Mouse (Mus musculus): ENCODE results near the gene Ang4. TPM values are rescaled to one million over a fixed set of nuclear protein-coding genes. Genes with fewer than 3 reads are reported as not detected.

The Ang4 gene
- polyA plus RNA-seq, 1 experiment from 2014 or later, result not detected

DNA sequence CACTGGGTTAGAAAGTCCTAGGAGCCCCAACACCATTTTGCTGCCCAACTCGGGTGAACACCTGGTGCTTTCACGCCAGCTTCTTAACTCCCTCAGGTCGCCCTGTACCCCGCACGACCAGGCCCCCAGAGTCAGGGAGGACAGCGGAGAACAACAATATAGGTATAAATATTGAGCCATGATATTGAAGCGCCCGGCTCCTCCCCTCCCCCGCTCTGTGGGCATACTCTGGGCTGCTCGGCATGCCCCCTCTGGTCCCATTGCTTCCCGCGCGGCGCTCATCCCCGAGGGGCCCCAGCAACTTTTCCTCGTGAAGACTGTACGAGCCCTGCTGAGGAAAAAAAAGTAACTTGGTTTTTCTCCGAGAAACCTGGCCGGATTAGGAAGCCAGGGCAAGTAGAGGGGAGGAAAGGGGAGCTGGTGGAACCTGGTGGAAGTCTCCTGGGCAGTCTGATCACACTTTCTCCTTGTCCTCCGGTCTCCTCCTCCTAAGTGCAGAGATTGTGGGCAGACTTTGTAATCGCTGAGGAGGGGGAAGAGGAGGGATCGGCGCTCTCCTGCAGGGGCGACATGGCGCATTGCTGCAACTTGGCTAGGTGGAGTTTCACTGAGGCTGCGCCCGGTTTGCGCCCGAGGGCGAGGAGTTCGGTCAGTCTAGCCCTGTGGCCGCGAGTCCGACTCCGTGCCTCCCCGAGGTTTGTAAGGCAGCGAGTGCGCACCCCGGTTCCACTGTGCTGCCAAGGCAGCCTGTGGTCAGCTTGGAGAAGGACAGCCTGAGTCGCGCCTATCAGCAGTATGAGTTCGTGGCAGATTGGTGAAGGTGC is 32.8 kb downstream of the Ang4 start:
- Histone ChIP-seq H3K4me3 (ENCODE audit: low read length) (peak overlapping the region; percentile 53), H3K4me1 (ENCODE audit: insufficient read depth, low read length) (peaks cover 12% of the 10 kb centered on the region), H3K27ac (ENCODE audit: low read length) (no peak overlapping the region), H3K36me3 (ENCODE audit: insufficient read depth, low read length) (no peaks in the 10 kb centered on the region), H3K9me3 (ENCODE audit: low read length) (no peaks in the 10 kb centered on the region), H3K27me3 (ENCODE audit: insufficient read depth, low read length) (peaks cover 41% of the 10 kb centered on the region), H3K4me2 (replicated peaks; ENCODE audit: low read depth, low read length) (peak overlapping the region; percentile 79), H3K9ac (replicated peaks; ENCODE audit: low read length) (peak overlapping the region; percentile 50; the same call in 1 of the 2 replicates)
- ATAC-seq (ENCODE audit: low FRiP score, low TSS enrichment), result peak; percentile 84
- WGBS, result under 1% methylated on average over 42 of the region's 42 CpGs

- Histone ChIP-seq H3K4me1 (ENCODE audit: insufficient read depth, low read length) (peaks cover 12% of the 10 kb centered on the region), H3K27me3 (ENCODE audit: insufficient read depth, low read length) (peaks cover 41% of the 10 kb centered on the region), H3K27ac (ENCODE audit: low read length) (no peak overlapping the region), H3K4me3 (ENCODE audit: low read length) (peak overlapping the region; percentile 32), H3K9ac (replicated peaks; ENCODE audit: low read length) (no peak overlapping the region), H3K9me3 (ENCODE audit: low read length) (no peaks in the 10 kb centered on the region), H3K4me2 (replicated peaks; ENCODE audit: low read depth, low read length) (peak overlapping the region; percentile 79), H3K36me3 (ENCODE audit: insufficient read depth, low read length) (no peaks in the 10 kb centered on the region)
- peak; percentile 77 for ATAC-seq (ENCODE audit: low FRiP score, low TSS enrichment)
- under 1% methylated on average over 24 of the region's 24 CpGs for WGBS
Observed at GRCm38 (mm10) chr14:51739150-51739993, 34.0 kb downstream of the Ang4 start.

- 3% methylated on average over 29 of the region's 29 CpGs for WGBS
- H3K4me2 ChIP-seq (replicated peaks; ENCODE audit: low read depth, low read length), result peak overlapping the region; percentile 79
Observed at GRCm38 (mm10) chr14:51738411-51739149, 34.8 kb downstream of the Ang4 start.

GRCm38 (mm10) chr14:51737967-51738366 is 35.4 kb downstream of the Ang4 start:
- ATAC-seq (ENCODE audit: low FRiP score, low TSS enrichment), result 0 out of 2 replicates have a peak, but pooled peaks have one; percentile 12
- H3K4me1 ChIP-seq (ENCODE audit: insufficient read depth, low read length), result peaks cover 12% of the 10 kb centered on the region
- no peak overlapping the region for H3K4me3 ChIP-seq (ENCODE audit: low read length)
- no peak overlapping the region for H3K9ac ChIP-seq (replicated peaks; ENCODE audit: low read length)
- H3K4me2 ChIP-seq (replicated peaks; ENCODE audit: low read depth, low read length), result no peak overlapping the region
- 19% methylated on average over 12 of the region's 12 CpGs for WGBS
- H3K27me3 ChIP-seq (ENCODE audit: insufficient read depth, low read length), result peaks cover 41% of the 10 kb centered on the region
- no peaks in the 10 kb centered on the region for H3K36me3 ChIP-seq (ENCODE audit: insufficient read depth, low read length)
- H3K27ac ChIP-seq (ENCODE audit: low read length), result no peak overlapping the region
- no peaks in the 10 kb centered on the region for H3K9me3 ChIP-seq (ENCODE audit: low read length)

More at GRCm38 (mm10) chr14:51738411-51739149, 34.8 kb downstream of the Ang4 start:
- Histone ChIP-seq H3K4me3 (ENCODE audit: low read length) (peak overlapping the region; percentile 32), H3K36me3 (ENCODE audit: insufficient read depth, low read length) (no peaks in the 10 kb centered on the region), H3K4me1 (ENCODE audit: insufficient read depth, low read length) (peaks cover 12% of the 10 kb centered on the region), H3K27me3 (ENCODE audit: insufficient read depth, low read length) (peaks cover 41% of the 10 kb centered on the region), H3K9me3 (ENCODE audit: low read length) (no peaks in the 10 kb centered on the region), H3K9ac (replicated peaks; ENCODE audit: low read length) (no peak overlapping the region), H3K27ac (ENCODE audit: low read length) (no peak overlapping the region)
- no peak for ATAC-seq (ENCODE audit: low FRiP score, low TSS enrichment)

GRCm38 (mm10) chr14:51717083-51717482 is 56.3 kb downstream of the Ang4 start, which contains the start of gene Gm5800:
Gene Gm5800, minus strand, starts transcription at chr14:51717183.
- Histone ChIP-seq H3K4me3 (ENCODE audit: low read length) (no peak within 1 kb of the TSS), H3K4me2 (replicated peaks; ENCODE audit: low read depth, low read length) (no peak within 1 kb of the TSS), H3K9me3 (ENCODE audit: low read length) (no peaks in the 10 kb centered on the region), H3K27ac (ENCODE audit: low read length) (no peak within 1 kb of the TSS), H3K36me3 (ENCODE audit: insufficient read depth, low read length) (no peaks in the 10 kb centered on the region), H3K4me1 (ENCODE audit: insufficient read depth, low read length) (no peaks in the 10 kb centered on the region), H3K9ac (replicated peaks; ENCODE audit: low read length) (no peak within 1 kb of the TSS), H3K27me3 (ENCODE audit: insufficient read depth, low read length) (no peaks in the 10 kb centered on the region)
- 68% methylated on average over 1 of the region's 1 CpGs for WGBS
- ATAC-seq (ENCODE audit: low FRiP score, low TSS enrichment), result no peak

Other genes starting within 250 kb of the Ang4 start
- not detected in 2 replicates for gene Gm5622, start 220.8 kb downstream of the Ang4 start, polyA plus RNA-seq (2015; fragmentation: Nextera tagmentation; extraction: Ambion mirVana)
- not detected in 2 replicates for gene Gm17175, start 199.5 kb downstream of the Ang4 start, polyA plus RNA-seq (2015; fragmentation: Nextera tagmentation; extraction: Ambion mirVana)
- not detected in 2 replicates for gene Gm17174, start 181.5 kb downstream of the Ang4 start, polyA plus RNA-seq (2015; fragmentation: Nextera tagmentation; extraction: Ambion mirVana)
- gene Gm17078, start 162.3 kb downstream of the Ang4 start, polyA plus RNA-seq (2015; fragmentation: Nextera tagmentation; extraction: Ambion mirVana), result not detected in 2 replicates
- not detected in 2 replicates for gene Gm4181, start 137.9 kb downstream of the Ang4 start, polyA plus RNA-seq (2015; fragmentation: Nextera tagmentation; extraction: Ambion mirVana)
- gene Gm17079, start 78.1 kb downstream of the Ang4 start, polyA plus RNA-seq (2015; fragmentation: Nextera tagmentation; extraction: Ambion mirVana), result not detected in 2 replicates
- not detected in 2 replicates for gene Gm5800, start 56.4 kb downstream of the Ang4 start, polyA plus RNA-seq (2015; fragmentation: Nextera tagmentation; extraction: Ambion mirVana)
- not detected in 2 replicates for gene AY358078, start 26.5 kb upstream of the Ang4 start, polyA plus RNA-seq (2015; fragmentation: Nextera tagmentation; extraction: Ambion mirVana)
- gene Ear6, start 80.1 kb upstream of the Ang4 start, polyA plus RNA-seq (2015; fragmentation: Nextera tagmentation; extraction: Ambion mirVana), result not detected in 2 replicates
- 49.1 and 57.3 TPM in 2 replicates for gene Mettl17, start 111.3 kb upstream of the Ang4 start, polyA plus RNA-seq (2015; fragmentation: Nextera tagmentation; extraction: Ambion mirVana)
- 0.30 and 0.50 TPM in 2 replicates for gene Slc39a2, start 119.3 kb upstream of the Ang4 start, polyA plus RNA-seq (2015; fragmentation: Nextera tagmentation; extraction: Ambion mirVana)
- gene Ndrg2, start 140.6 kb upstream of the Ang4 start, polyA plus RNA-seq (2015; fragmentation: Nextera tagmentation; extraction: Ambion mirVana), result 52.0 and 59.5 TPM in 2 replicates
- gene Tppp2, start 144.8 kb upstream of the Ang4 start, polyA plus RNA-seq (2015; fragmentation: Nextera tagmentation; extraction: Ambion mirVana), result not detected in 2 replicates
- not detected in 2 replicates for gene Rnase13, start 149.2 kb upstream of the Ang4 start, polyA plus RNA-seq (2015; fragmentation: Nextera tagmentation; extraction: Ambion mirVana)
- gene Arhgef40, start 211.1 kb upstream of the Ang4 start, polyA plus RNA-seq (2015; fragmentation: Nextera tagmentation; extraction: Ambion mirVana), result 92.1 and 97.8 TPM in 2 replicates
- 1.0 and 1.6 TPM in 2 replicates for gene Tmem253, start 242.1 kb upstream of the Ang4 start, polyA plus RNA-seq (2015; fragmentation: Nextera tagmentation; extraction: Ambion mirVana)
- 38.9 and 39.2 TPM in 2 replicates for gene Zfp219, start 247.1 kb upstream of the Ang4 start, polyA plus RNA-seq (2015; fragmentation: Nextera tagmentation; extraction: Ambion mirVana)